Mouse (Mus musculus): ENCODE measurements around the gene Sorcs2.

DNA sequence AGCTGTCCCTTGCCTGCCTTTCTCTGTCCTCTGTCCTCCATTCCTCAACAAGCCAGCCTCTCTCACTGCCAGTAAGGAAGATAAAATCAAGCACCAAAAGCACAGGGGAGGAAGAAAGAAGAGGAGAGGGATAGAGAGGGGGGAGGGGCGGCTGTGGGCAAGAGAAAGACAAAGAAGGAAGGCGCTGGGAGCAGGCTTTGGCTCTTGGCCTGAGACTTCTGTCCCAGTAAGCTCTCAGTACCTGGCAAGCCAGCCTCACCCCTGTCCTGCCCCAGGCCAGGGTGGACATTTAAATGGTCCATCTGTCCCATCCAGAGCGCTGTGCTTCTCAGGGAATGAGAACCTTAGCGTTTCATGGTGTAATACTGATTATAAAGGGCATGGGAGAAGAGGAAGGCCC is 203.3 kb downstream of the Sorcs2 start:
- TF ChIP-seq CTCF (IDR thresholded peaks at IDR 0.05; ENCODE audit: extremely low read depth, insufficient read depth, low read length) = no peak
- no peak for TF ChIP-seq POLR2A (IDR thresholded peaks at IDR 0.05; ENCODE audit: extremely low read depth, insufficient read depth, low read length)
